Mouse (Mus musculus): ENCODE data around the gene Amt. TPM values are rescaled to one million over a fixed set of nuclear protein-coding genes. Genes with fewer than 3 reads are reported as not detected.

Gene Amt
- 2.9 TPM for total RNA-seq (2023)

GRCm38 (mm10) chr9:108296453-108297355 is at the start of gene Amt:
Gene Amt, plus strand, starts transcription at chr9:108296853.

DNA sequence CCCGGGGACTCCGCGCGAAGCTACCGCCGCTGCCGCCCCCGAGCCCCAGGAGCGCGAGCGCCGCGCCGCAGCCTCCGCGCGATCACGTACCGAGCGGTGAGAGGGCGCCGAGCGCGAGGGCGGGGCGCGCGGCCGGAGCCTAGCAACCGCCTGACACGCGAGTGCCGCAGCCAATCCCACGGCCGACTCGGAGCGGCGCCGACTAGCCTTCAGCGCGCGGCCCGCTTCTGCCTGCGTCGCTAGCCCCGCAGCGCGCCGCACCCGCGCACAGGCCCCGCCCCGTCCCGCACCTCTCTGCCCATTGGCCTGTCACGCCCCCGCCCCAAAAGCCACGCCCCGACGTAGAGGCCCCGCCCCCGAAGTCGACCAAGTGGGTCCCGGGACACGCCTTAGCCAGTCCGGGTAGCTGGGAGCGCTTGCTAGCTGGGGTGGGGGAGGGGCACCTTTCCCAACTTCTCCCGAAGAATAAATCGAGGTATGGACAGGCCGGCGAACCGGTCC is 32.9 kb upstream of the Amt start, which contains the start of gene Dag1:
Dag1 (minus strand) TSS at position 269 of the 501 bp plus-strand sequence.

GRCm38 (mm10) chr9:108290016-108290750 is 6.5 kb upstream of the Amt start, which contains the start of gene Nicn1:
Gene Nicn1, plus strand, starts transcription at chr9:108290429.

GRCm38 (mm10) chr9:108305629-108306520 is 9.2 kb downstream of the Amt start, which contains the start of the genes Rhoa and Tcta:
Gene Rhoa, plus strand, starts transcription at chr9:108306129.
Gene Tcta, minus strand, starts transcription at chr9:108306160.

DNA sequence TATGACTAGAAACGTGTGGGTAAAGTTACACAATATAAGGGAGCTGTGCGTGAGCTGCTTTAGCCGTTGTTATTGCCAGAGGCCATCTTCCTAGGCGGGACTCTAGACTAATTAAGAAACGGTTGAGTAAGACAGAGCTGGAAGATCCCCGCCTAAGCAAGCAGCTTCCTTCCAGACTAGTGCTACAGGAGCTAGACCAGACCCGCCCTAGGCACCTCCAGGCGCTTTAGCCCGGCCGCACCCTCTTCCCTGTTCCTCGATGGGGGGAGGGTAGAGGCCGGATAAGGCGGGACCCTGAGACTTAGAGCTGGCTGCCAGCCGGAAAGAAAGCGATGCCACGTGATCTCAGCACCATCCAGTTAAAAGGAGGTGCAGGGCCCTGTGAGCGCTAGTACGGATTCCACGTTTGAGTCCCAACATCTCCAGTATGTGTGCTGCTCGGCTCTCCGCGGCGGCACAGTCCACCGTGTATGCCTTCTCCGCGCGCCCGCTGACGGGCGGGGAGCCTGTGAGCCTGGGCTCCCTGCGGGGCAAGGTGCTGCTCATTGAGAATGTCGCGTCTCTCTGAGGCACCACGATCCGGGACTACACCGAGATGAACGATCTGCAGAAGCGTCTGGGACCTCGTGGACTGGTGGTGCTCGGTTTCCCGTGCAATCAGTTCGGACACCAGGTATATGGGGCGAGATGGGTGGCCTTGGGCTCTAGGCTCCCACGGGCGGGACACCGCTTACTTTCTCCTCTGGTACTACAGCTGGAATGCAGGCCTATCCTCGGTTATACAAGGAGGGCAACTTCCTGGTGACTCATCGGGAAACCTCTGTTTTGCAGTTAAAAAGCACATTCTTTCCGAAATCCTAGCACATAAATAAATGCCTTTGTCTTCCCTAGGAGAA is 42.5 kb downstream of the Amt start, which contains the start of gene Gpx1:
Gpx1 (plus strand) TSS at position 18 of the 896 bp plus-strand sequence.

GRCm38 (mm10) chr9:108347540-108348289 is 51.1 kb downstream of the Amt start, which contains the start of gene Usp4:
Gene Usp4, plus strand, starts transcription at chr9:108347853.

Other genes with a start within 250 kb of the Amt start
- 21.2 TPM for gene Gmppb, start 247.6 kb upstream of the Amt start, total RNA-seq (2023)
- 7.0 TPM for gene Amigo3, start 243.7 kb upstream of the Amt start, total RNA-seq (2023)
- 0.52 TPM for gene Mst1, start 216.4 kb upstream of the Amt start, total RNA-seq (2023)
- gene Rnf123, start 213.5 kb upstream of the Amt start, total RNA-seq (2023), result 181 TPM
- gene Apeh, start 202.2 kb upstream of the Amt start, total RNA-seq (2023), result 111 TPM
- gene Bsn, start 106.5 kb upstream of the Amt start, total RNA-seq (2023), result 0.64 TPM
- gene Dag1, start 32.9 kb upstream of the Amt start, total RNA-seq (2023), result 33.8 TPM
- 3.4 TPM for gene Nicn1, start 6.4 kb upstream of the Amt start, total RNA-seq (2023)
- 365 TPM for gene Rhoa, start 9.3 kb downstream of the Amt start, total RNA-seq (2023)
- 8.1 TPM for gene Tcta, start 9.3 kb downstream of the Amt start, total RNA-seq (2023)
- gene Gpx1, start 42.0 kb downstream of the Amt start, total RNA-seq (2023), result 217 TPM
- gene Usp4, start 51.0 kb downstream of the Amt start, total RNA-seq (2023), result 150 TPM
- 5.4 TPM for gene 1700102P08Rik, start 96.0 kb downstream of the Amt start, total RNA-seq (2023)
- gene Ccdc36, start 131.6 kb downstream of the Amt start, total RNA-seq (2023), result not detected
- gene BC048562, start 139.6 kb downstream of the Amt start, total RNA-seq (2023), result not detected
- 35.5 TPM for gene Ccdc71, start 163.7 kb downstream of the Amt start, total RNA-seq (2023)
- 5.8 TPM for gene Klhdc8b, start 164.7 kb downstream of the Amt start, total RNA-seq (2023)
- 0.15 TPM for gene Lamb2, start 182.9 kb downstream of the Amt start, total RNA-seq (2023)
- gene Usp19, start 193.7 kb downstream of the Amt start, total RNA-seq (2023), result 285 TPM
- 183 TPM for gene Qars, start 210.9 kb downstream of the Amt start, total RNA-seq (2023)
- 225 TPM for gene Qrich1, start 220.0 kb downstream of the Amt start, total RNA-seq (2023)